Mouse (Mus musculus): Measurements from ENCODE around the gene Gm1123. TPM values are rescaled to one million over a fixed set of nuclear protein-coding genes. Genes with fewer than 3 reads are reported as not detected.
A peak's percentile ranks its signal among the peaks of the same experiment; 100 is the strongest.

The Gm1123 gene
- 39.4 and 90.3 TPM in 2 replicates for polyA plus RNA-seq (2012; rRNA removed)

DNA sequence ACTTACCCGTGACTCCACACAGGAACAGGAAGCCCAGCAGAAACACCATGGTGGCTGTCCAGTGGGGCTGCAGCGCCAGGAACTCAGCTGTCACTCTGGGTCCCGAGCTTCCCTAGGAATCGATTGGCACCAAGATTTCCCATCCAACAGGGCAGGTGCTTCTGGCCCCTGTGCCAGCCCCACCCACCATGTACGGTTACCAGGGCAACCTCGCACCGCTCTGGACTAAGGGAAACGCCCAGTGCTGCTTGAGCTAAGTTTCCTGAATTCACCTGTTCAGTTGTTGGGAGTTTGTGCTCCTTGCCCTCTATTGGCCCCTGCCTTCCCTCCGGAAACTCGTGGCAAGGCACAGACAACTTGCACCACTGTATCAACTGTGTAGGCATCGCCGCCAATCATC lies at the start of gene Gm1123:
Gm1123 (minus strand) TSS at position 141 of the 400 bp plus-strand sequence.
- peak within 1 kb of the TSS; percentile 70 for H3K4me3 ChIP-seq (ENCODE audit: low read depth, low read length)
- H3K27me3 ChIP-seq (ENCODE audit: control insufficient read depth, insufficient read depth, low read length): no peaks in the 10 kb centered on the region
- TF ChIP-seq POLR2A (IDR thresholded peaks at IDR 0.05; ENCODE audit: low read depth, low read length) (no peak), CTCF (IDR thresholded peaks at IDR 0.05; ENCODE audit: extremely low read depth, insufficient read length, insufficient replicate concordance, low read depth, low read length) (no peak)
- 21% methylated on average over 12 of the region's 12 CpGs for WGBS
- peak within 1 kb of the TSS; percentile 74 for H3K27ac ChIP-seq (ENCODE audit: insufficient read depth, low read depth, low read length)
- peaks cover 9% of the 10 kb centered on the region; the same call in 1 of the 2 replicates for H3K4me1 ChIP-seq (ENCODE audit: control insufficient read depth, insufficient read depth, insufficient read length, low read length)
- H3K36me3 ChIP-seq (ENCODE audit: control insufficient read depth, insufficient read depth, low read length): peaks cover 8% of the 10 kb centered on the region

DNA sequence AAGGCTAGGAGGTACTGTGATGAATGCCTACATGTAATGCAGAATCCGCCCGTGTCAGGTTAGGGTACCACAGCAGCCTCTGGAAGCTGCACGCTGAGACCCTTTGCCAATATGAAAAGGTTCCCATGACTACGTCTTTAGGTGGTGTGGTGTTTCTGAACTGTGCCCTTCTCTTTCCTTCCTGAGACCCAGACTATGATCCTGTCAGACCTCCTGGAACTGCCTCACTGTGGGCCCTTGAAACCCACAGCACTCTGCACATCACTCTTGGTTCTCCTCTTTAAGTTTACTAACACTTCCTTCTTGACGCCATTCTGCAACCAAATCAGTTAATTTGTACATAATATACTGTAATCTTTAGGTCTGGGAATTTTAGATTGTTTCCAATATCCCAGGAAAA lies 46.2 kb upstream of the Gm1123 start:
- TF ChIP-seq CTCF (IDR thresholded peaks at IDR 0.05; ENCODE audit: extremely low read depth, insufficient read length, insufficient replicate concordance, low read depth, low read length) (no peak), POLR2A (IDR thresholded peaks at IDR 0.05; ENCODE audit: low read depth, low read length) (no peak)
- H3K36me3 ChIP-seq (ENCODE audit: control insufficient read depth, insufficient read depth, low read length): peaks cover 8% of the 10 kb centered on the region; the same call in 1 of the 2 replicates
- no peak overlapping the region for H3K4me3 ChIP-seq (ENCODE audit: low read depth, low read length)
- WGBS: 92% methylated on average over 5 of the region's 5 CpGs
- H3K4me1 ChIP-seq (ENCODE audit: control insufficient read depth, insufficient read depth, insufficient read length, low read length): 0 out of 2 replicates have a peak, but pooled peaks cover 1% of the 10 kb centered on the region
- H3K27ac ChIP-seq (ENCODE audit: insufficient read depth, low read depth, low read length): no peak overlapping the region
- no peaks in the 10 kb centered on the region for H3K27me3 ChIP-seq (ENCODE audit: control insufficient read depth, insufficient read depth, low read length)

DNA sequence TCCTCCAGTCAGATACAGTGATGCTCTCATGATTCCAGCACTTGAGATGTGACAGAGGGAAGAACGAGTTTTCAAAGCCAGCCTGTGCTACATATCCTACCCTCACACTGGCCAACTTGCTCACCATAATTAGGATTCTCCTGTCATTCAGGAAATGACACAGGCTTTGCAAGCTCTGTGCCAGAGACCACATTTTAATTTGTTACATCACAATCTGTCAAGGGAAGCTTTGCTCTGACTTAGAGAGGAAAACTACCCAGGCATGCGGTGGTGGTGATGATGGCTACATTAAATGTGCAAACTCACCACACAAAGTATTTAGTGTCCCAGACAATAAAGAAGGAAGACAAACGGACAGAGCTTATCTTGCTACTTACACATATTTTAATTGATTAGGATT lies 45.8 kb upstream of the Gm1123 start:
- no peak for TF ChIP-seq POLR2A (IDR thresholded peaks at IDR 0.05; ENCODE audit: low read depth, low read length)
- TF ChIP-seq CTCF (IDR thresholded peaks at IDR 0.05; ENCODE audit: extremely low read depth, insufficient read length, insufficient replicate concordance, low read depth, low read length): no peak
- WGBS: 60% methylated on average over 3 of the region's 3 CpGs
- H3K4me1 ChIP-seq (ENCODE audit: control insufficient read depth, insufficient read depth, insufficient read length, low read length): 0 out of 2 replicates have a peak, but pooled peaks cover 1% of the 10 kb centered on the region
- no peak overlapping the region for H3K27ac ChIP-seq (ENCODE audit: insufficient read depth, low read depth, low read length)
- no peaks in the 10 kb centered on the region for H3K27me3 ChIP-seq (ENCODE audit: control insufficient read depth, insufficient read depth, low read length)
- no peak overlapping the region for H3K4me3 ChIP-seq (ENCODE audit: low read depth, low read length)
- peaks cover 8% of the 10 kb centered on the region; the same call in 1 of the 2 replicates for H3K36me3 ChIP-seq (ENCODE audit: control insufficient read depth, insufficient read depth, low read length)

DNA sequence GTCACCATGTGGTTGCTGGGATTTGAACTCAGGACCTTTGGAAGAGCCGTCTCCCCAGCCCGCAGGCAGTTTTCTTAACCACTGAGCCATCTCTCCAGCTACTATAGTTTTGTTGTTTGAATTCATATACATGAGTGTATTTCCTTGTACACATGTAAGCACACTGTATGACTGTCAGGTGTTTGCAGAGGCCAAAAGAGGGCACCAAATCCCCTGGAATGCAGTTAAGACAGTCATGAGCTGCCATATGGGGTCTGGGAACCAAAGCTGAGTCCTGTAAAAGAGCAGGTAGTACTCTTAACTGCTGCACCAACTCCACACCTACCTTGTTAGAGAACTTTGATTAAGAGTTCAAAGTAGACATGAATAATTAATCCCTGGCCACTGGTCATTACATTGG lies 45.1 kb upstream of the Gm1123 start:
- Histone ChIP-seq H3K4me3 (ENCODE audit: low read depth, low read length) (no peak overlapping the region), H3K27me3 (ENCODE audit: control insufficient read depth, insufficient read depth, low read length) (no peaks in the 10 kb centered on the region), H3K4me1 (ENCODE audit: control insufficient read depth, insufficient read depth, insufficient read length, low read length) (0 out of 2 replicates have a peak, but pooled peaks cover 1% of the 10 kb centered on the region), H3K27ac (ENCODE audit: insufficient read depth, low read depth, low read length) (no peak overlapping the region), H3K36me3 (ENCODE audit: control insufficient read depth, insufficient read depth, low read length) (peaks cover 7% of the 10 kb centered on the region; the same call in 1 of the 2 replicates)
- 92% methylated on average over 2 of the region's 2 CpGs for WGBS
- TF ChIP-seq POLR2A (IDR thresholded peaks at IDR 0.05; ENCODE audit: low read depth, low read length) (no peak), CTCF (IDR thresholded peaks at IDR 0.05; ENCODE audit: extremely low read depth, insufficient read length, insufficient replicate concordance, low read depth, low read length) (no peak)

DNA sequence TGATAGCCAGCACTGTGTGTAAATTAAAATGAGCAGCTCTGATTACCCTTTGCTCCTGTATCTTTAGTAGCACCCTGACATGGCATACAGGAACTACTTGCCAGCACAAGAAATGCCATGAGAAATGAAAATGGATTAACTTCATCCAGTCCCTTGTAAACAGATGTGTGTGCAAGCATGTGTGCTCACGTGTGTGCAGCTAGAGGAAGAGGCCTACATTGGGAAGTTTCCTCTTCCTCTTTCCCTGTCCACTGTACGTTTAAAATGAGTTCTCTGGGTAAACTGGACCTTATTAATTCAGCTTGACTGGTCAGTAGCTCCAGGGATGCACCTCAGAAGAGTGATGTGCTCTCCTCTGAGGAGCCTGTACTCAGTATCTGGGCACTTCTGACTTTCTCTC lies 38.9 kb upstream of the Gm1123 start:
- Histone ChIP-seq H3K4me3 (ENCODE audit: low read depth, low read length) (no peak overlapping the region), H3K27ac (ENCODE audit: insufficient read depth, low read depth, low read length) (no peak overlapping the region), H3K27me3 (ENCODE audit: control insufficient read depth, insufficient read depth, low read length) (no peaks in the 10 kb centered on the region), H3K4me1 (ENCODE audit: control insufficient read depth, insufficient read depth, insufficient read length, low read length) (no peaks in the 10 kb centered on the region), H3K36me3 (ENCODE audit: control insufficient read depth, insufficient read depth, low read length) (peaks cover 13% of the 10 kb centered on the region)
- WGBS: 63% methylated on average over 2 of the region's 2 CpGs
- TF ChIP-seq CTCF (IDR thresholded peaks at IDR 0.05; ENCODE audit: extremely low read depth, insufficient read length, insufficient replicate concordance, low read depth, low read length): no peak
- TF ChIP-seq POLR2A (IDR thresholded peaks at IDR 0.05; ENCODE audit: low read depth, low read length): no peak

DNA sequence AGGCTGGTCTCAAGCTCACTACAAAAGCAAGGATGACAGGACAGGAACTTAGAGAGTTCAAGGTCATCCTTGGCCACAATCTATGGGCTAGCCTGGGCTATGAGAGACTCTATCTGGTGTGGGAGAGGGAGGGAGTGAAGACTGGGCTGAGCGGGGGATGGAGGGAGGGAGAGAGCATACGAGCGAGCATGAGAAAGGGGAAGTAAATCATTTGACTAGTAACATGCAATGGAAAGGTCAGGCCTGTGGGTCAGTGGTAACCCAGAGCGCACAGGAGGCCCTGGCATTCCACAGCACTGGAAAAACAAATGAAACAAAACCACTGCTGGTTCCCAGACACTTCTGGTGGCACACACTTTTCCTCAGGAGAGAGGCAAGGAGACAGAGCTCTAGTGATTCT lies 37.0 kb upstream of the Gm1123 start:
- H3K27me3 ChIP-seq (ENCODE audit: control insufficient read depth, insufficient read depth, low read length): no peaks in the 10 kb centered on the region
- no peak for TF ChIP-seq POLR2A (IDR thresholded peaks at IDR 0.05; ENCODE audit: low read depth, low read length)
- TF ChIP-seq CTCF (IDR thresholded peaks at IDR 0.05; ENCODE audit: extremely low read depth, insufficient read length, insufficient replicate concordance, low read depth, low read length): no peak
- H3K36me3 ChIP-seq (ENCODE audit: control insufficient read depth, insufficient read depth, low read length): peaks cover 16% of the 10 kb centered on the region
- no peak overlapping the region for H3K4me3 ChIP-seq (ENCODE audit: low read depth, low read length)
- 81% methylated on average over 4 of the region's 4 CpGs for WGBS
- H3K4me1 ChIP-seq (ENCODE audit: control insufficient read depth, insufficient read depth, insufficient read length, low read length): no peaks in the 10 kb centered on the region
- no peak overlapping the region for H3K27ac ChIP-seq (ENCODE audit: insufficient read depth, low read depth, low read length)

DNA sequence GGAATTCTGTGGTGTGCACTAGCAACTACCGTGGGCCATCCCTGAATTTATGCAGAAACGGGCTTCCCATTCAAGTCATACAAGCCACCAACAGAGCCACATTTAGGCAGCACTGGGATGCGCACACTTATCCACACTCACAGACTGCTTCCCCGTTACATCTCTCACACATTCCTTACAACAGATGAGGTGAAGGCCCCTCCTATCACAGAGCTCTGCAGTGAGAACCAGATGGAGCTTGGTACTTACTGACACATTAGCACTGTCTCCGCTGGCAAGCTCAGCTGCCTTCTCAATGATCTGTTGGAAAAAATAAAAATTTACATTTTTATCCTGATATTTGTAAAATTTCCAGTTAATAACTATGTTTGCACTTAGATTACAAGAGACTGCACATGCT lies 29.8 kb upstream of the Gm1123 start:
- Histone ChIP-seq H3K27ac (ENCODE audit: insufficient read depth, low read depth, low read length) (no peak overlapping the region), H3K4me3 (ENCODE audit: low read depth, low read length) (no peak overlapping the region), H3K4me1 (ENCODE audit: control insufficient read depth, insufficient read depth, insufficient read length, low read length) (no peaks in the 10 kb centered on the region), H3K27me3 (ENCODE audit: control insufficient read depth, insufficient read depth, low read length) (no peaks in the 10 kb centered on the region), H3K36me3 (ENCODE audit: control insufficient read depth, insufficient read depth, low read length) (peaks cover 27% of the 10 kb centered on the region)
- WGBS: 95% methylated on average over 5 of the region's 5 CpGs
- TF ChIP-seq CTCF (IDR thresholded peaks at IDR 0.05; ENCODE audit: extremely low read depth, insufficient read length, insufficient replicate concordance, low read depth, low read length): no peak
- TF ChIP-seq POLR2A (IDR thresholded peaks at IDR 0.05; ENCODE audit: low read depth, low read length): no peak
